Mouse (Mus musculus) kidney, adult 2 months (tissue): ENCODE results near the gene Egfr. TPM values are rescaled to one million over a fixed set of nuclear protein-coding genes. Genes with fewer than 3 reads are reported as not detected.

ENCODE experiments used
- DNase-seq: peaks from one replicate; pipeline ENCODE4 v3.0.0; 2021
- H3K27ac ChIP-seq: fragments of 200-500 bp; 2 replicates; pipeline ENCODE4 v1.5.1; 2012; ENCODE audit warnings: low read depth, low read length, control low read depth, inconsistent platforms; ENCODE audit not compliant: insufficient read depth
- H3K27me3 ChIP-seq: fragments of 200-500 bp; replicated peaks from 2 replicates; pipeline ENCODE4 v1.6.1; 2012; ENCODE audit warnings: mild to moderate bottlenecking, moderate library complexity, low read length, inconsistent platforms; ENCODE audit not compliant: control insufficient read depth, insufficient read depth
- H3K36me3 ChIP-seq: fragments of 200-500 bp; 2 replicates; pipeline ENCODE4 v1.6.1; 2012; ENCODE audit warnings: mild to moderate bottlenecking, moderate library complexity, low read length, inconsistent platforms; ENCODE audit not compliant: control insufficient read depth, insufficient read depth
- H3K4me1 ChIP-seq: fragments of 200-500 bp; 2 replicates; pipeline ENCODE4 v1.6.1; 2011; ENCODE audit warnings: low read length; ENCODE audit not compliant: control insufficient read depth, insufficient read depth
- H3K4me3 ChIP-seq: fragments of 200-500 bp; 2 replicates; pipeline ENCODE4 v1.5.1; 2011; ENCODE audit warnings: mild to moderate bottlenecking, low read depth, low read length, control low read depth; ENCODE audit not compliant: insufficient read depth
- CTCF ChIP-seq: fragments of 200-500 bp; conservative IDR thresholded peaks from 2 replicates; pipeline ENCODE4 v1.5.1; 2011; ENCODE audit warnings: low read depth, mild to moderate bottlenecking, control low read depth, low read length, moderate library complexity, mixed read lengths; ENCODE audit not compliant: insufficient read depth, insufficient read length
- POLR2A ChIP-seq: fragments of 200-500 bp; IDR thresholded peaks from one replicate; pipeline ENCODE4 v1.6.1; 2011; ENCODE audit warnings: low read depth, low read length, control low read depth
- WGBS: fragments of 180-500 bp; shearing (Covaris S2); methylation state at CpG from one replicate; pipeline ENCODE4 v1.1.7; 2018; 5-methylcytosine and 5-hydroxymethylcytosine counted together
- polyA plus RNA-seq: library from polyadenylated mRNA; depleted of rRNA; stranded (reverse); fragments of >200 nt; gene quantifications from 2 replicates; pipeline ENCODE4 v1.2.3, GENCODE M21; 2012

Egfr gene
- polyA plus RNA-seq, 1 experiment, result 19.9 TPM

DNA sequence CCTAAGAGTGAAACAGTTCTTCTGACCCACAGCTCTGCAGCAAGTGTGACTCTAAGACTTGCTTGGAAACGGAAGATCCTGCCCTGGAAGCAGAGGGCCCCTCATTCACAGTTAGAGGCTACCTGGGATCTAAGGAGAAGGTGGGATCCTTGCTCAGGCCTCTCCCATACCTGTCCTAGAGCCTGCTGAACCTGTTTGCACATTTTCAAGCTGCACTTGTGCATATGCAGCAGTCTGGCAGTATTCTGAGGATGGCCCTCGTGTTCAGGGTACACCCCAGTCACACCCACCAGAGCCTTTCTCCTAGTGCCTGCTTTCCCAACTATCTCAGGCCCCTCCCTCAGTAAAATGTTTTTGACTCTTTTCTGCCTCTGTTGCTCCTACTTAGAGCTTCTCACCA, 29.6 kb downstream of the Egfr start:
- H3K4me3 ChIP-seq, result no peak overlapping the region
- peak overlapping the region; percentile 39; the same call in 1 of the 2 replicates for H3K27ac ChIP-seq
- no peaks in the 10 kb centered on the region for H3K36me3 ChIP-seq
- peaks cover 60% of the 10 kb centered on the region for H3K4me1 ChIP-seq
- 75% methylated on average over 2 of the region's 2 CpGs for WGBS
- no peaks in the 10 kb centered on the region for H3K27me3 ChIP-seq
- TF ChIP-seq CTCF, result no peak
- no peak for TF ChIP-seq POLR2A
- DNase-seq, result no peak

GRCm38 (mm10) chr11:16783926-16784659, 32.1 kb downstream of the Egfr start:
- Histone ChIP-seq H3K4me1 (peaks cover 53% of the 10 kb centered on the region), H3K27me3 (no peaks in the 10 kb centered on the region), H3K36me3 (no peaks in the 10 kb centered on the region), H3K27ac (peak overlapping the region; percentile 18), H3K4me3 (no peak overlapping the region)
- WGBS, result 44% methylated on average over 8 of the region's 8 CpGs
- TF ChIP-seq POLR2A (no peak), CTCF (no peak)
- DNase-seq, result peak; percentile 76

- H3K27ac ChIP-seq, result peak overlapping the region; percentile 45; the same call in 1 of the 2 replicates
- TF ChIP-seq CTCF (no peak), POLR2A (no peak)
- no peaks in the 10 kb centered on the region for H3K27me3 ChIP-seq
- no peaks in the 10 kb centered on the region for H3K36me3 ChIP-seq
- no peak overlapping the region for H3K4me3 ChIP-seq
- peaks cover 31% of the 10 kb centered on the region for H3K4me1 ChIP-seq
- peak; percentile 49 for DNase-seq
- 35% methylated on average over 5 of the region's 5 CpGs for WGBS
These were observed 40.9 kb downstream of the Egfr start for GRCm38 (mm10) chr11:16792638-16793585.

GRCm38 (mm10) chr11:16795012-16795411, 43.0 kb downstream of the Egfr start:
- peak; percentile 49 for DNase-seq
- peaks cover 27% of the 10 kb centered on the region for H3K4me1 ChIP-seq
- no peak overlapping the region for H3K4me3 ChIP-seq
- no peak overlapping the region for H3K27ac ChIP-seq
- no peaks in the 10 kb centered on the region for H3K27me3 ChIP-seq
- TF ChIP-seq POLR2A (no peak), CTCF (no peak)
- H3K36me3 ChIP-seq, result no peaks in the 10 kb centered on the region

GRCm38 (mm10) chr11:16795513-16795912, 43.5 kb downstream of the Egfr start:
- no peak for DNase-seq
- WGBS, result 66% methylated on average over 6 of the region's 6 CpGs
- TF ChIP-seq POLR2A (no peak), CTCF (no peak)
- H3K4me1 ChIP-seq, result peaks cover 31% of the 10 kb centered on the region
- H3K27me3 ChIP-seq, result no peaks in the 10 kb centered on the region
- no peak overlapping the region for H3K4me3 ChIP-seq
- no peak overlapping the region for H3K27ac ChIP-seq
- H3K36me3 ChIP-seq, result no peaks in the 10 kb centered on the region

DNA sequence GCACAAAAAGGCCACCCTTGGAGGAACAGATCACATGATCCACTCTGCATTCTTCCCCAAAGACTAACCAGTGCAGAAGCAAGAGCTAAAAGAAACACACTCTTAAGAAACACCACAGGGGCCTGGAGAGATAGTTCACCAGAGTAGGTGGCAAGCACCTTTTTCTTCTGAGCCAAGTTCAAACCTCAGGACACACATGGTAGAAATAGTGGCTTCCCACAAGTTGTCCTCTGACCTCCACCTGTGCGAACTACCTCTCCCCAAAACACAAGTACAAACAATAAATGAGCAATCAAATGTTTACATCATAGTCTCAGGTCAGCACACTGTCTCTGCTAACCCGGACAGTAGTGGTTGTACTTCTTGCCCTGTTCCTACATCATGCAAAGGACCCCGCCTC, 45.5 kb downstream of the Egfr start:
- Histone ChIP-seq H3K27me3 (no peaks in the 10 kb centered on the region), H3K4me3 (no peak overlapping the region), H3K27ac (no peak overlapping the region), H3K36me3 (no peaks in the 10 kb centered on the region), H3K4me1 (peaks cover 42% of the 10 kb centered on the region)
- WGBS, result 90% methylated on average over 3 of the region's 3 CpGs
- no peak for DNase-seq
- TF ChIP-seq POLR2A, result no peak
- no peak for TF ChIP-seq CTCF

DNA sequence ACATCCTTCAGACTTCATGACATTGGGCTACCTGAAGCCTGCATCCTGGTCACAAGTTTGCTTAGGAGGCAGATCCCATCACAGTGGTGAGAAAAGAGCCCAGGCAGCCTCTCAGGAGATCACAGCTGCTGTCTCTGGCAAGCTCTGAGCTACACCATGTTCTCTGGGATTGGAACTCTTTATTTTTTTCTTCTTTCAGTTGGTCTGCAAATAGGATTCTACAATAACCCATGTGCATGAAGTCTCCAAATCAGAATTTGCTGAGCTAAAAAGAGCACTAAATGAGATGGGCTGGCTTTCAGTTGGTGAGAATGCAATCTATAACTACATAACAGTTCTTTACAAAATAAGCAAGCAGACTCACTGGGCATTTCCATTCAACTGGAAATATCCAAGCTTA, 46.1 kb downstream of the Egfr start:
- Histone ChIP-seq H3K36me3 (no peaks in the 10 kb centered on the region), H3K27ac (no peak overlapping the region), H3K27me3 (no peaks in the 10 kb centered on the region), H3K4me3 (no peak overlapping the region), H3K4me1 (peaks cover 43% of the 10 kb centered on the region)
- DNase-seq, result no peak
- TF ChIP-seq CTCF (no peak), POLR2A (no peak)
